Mouse (Mus musculus): Measurements from ENCODE around the gene Htr1d. TPM values are rescaled to one million over a fixed set of nuclear protein-coding genes. Genes with fewer than 3 reads are reported as not detected.

Gene Htr1d
- total and polyA plus RNA-seq, 3 experiments = not detected

GRCm38 (mm10) chr4:136418962-136419361 is 4.4 kb upstream of the Htr1d start:
- TF ChIP-seq TBP (IDR thresholded peaks at IDR 0.05; ENCODE audit: low read depth, low read length) (no peak), EP300 (IDR thresholded peaks at IDR 0.05; ENCODE audit: low read depth in 1 of 2, low read length in 2 of 2) (no peak), RCOR1 (IDR thresholded peaks at IDR 0.05; ENCODE audit: low read depth, low read length) (no peak), MXI1 (IDR thresholded peaks at IDR 0.05; ENCODE audit: low read depth, low read length) (no peak), JUND (IDR thresholded peaks at IDR 0.05; ENCODE audit: low read depth, low read length) (no peak), ETS1 (IDR thresholded peaks at IDR 0.05; ENCODE audit: low read depth, low read length) (no peak), NRF1 (IDR thresholded peaks at IDR 0.05; ENCODE audit: insufficient read depth, low read depth, low read length, poor library complexity, severe bottlenecking) (no peak), ZNF384 (IDR thresholded peaks at IDR 0.05; ENCODE audit: low read depth, low read length) (no peak), GABPA (IDR thresholded peaks at IDR 0.05; ENCODE audit: low read depth, low read length) (no peak), TCF12 (IDR thresholded peaks at IDR 0.05; ENCODE audit: low read depth, low read length) (no peak), ZKSCAN1 (IDR thresholded peaks at IDR 0.05; ENCODE audit: low read depth, low read length) (no peak), POLR2AphosphoS5 (IDR thresholded peaks at IDR 0.05; ENCODE audit: borderline replicate concordance, low read depth, low read length) (no peak), MAFK (IDR thresholded peaks at IDR 0.05; ENCODE audit: borderline replicate concordance, low read depth, low read length) (no peak), MYC (IDR thresholded peaks at IDR 0.05; ENCODE audit: low read depth, low read length) (no peak)
- Histone ChIP-seq H3K36me3 (ENCODE audit: control insufficient read depth in 1 of 2, insufficient read depth in 2 of 2, low read length in 2 of 2) (no peaks in the 10 kb centered on the region), H3K4me3 (ENCODE audit: control insufficient read depth in 1 of 2, insufficient read depth in 1 of 2, low read depth in 2 of 2, low read length in 2 of 2) (no peak overlapping the region), H3K27ac (ENCODE audit: control insufficient read depth, low read depth, low read length) (no peak overlapping the region), H3K4me1 (ENCODE audit: control insufficient read depth in 1 of 2, insufficient read depth in 2 of 2, low read length in 2 of 2) (no peaks in the 10 kb centered on the region), H3K9me3 (replicated peaks; ENCODE audit: insufficient read depth, low read length) (no peaks in the 10 kb centered on the region), H3K79me2 (ENCODE audit: control insufficient read depth, insufficient read depth, low read length, poor library complexity) (no peaks in the 10 kb centered on the region), H3K27me3 (ENCODE audit: control insufficient read depth in 1 of 2, insufficient read depth in 2 of 2, low read length in 2 of 2) (peaks cover 0 to 2% of the 10 kb centered on the region in 2 experiments; a peak in 1 of 4 replicates), H3K9ac (ENCODE audit: control insufficient read depth, low read depth, low read length, poor library complexity, severe bottlenecking) (no peak overlapping the region)
- DNase-seq (ENCODE audit: low read depth, low spot score) = no peak

DNA sequence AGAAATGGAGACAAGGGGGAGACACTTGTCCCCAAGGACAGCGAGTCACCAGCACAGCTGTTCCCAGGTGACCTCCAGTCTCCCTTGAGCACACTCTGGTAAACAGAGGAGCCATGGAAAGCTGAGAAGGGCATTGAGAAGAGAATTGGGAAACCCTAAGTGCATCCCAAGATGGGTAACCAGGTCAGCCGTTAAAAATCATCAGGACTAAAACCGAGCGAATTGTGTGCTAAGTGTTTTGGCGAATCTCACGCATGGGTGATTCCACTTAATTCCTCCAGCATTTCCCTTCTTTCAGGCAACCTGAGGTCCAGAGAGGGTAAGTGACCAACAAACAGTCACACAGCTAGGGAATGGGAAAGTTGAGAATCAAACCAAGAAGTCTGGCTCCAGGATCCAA is 3.9 kb upstream of the Htr1d start:
- no peak for DNase-seq (ENCODE audit: low read depth, low spot score)
- peaks cover 0 to 2% of the 10 kb centered on the region in 2 experiments; a peak in 1 of 4 replicates for H3K27me3 ChIP-seq (ENCODE audit: control insufficient read depth in 1 of 2, insufficient read depth in 2 of 2, low read length in 2 of 2)
- TF ChIP-seq ZC3H11A (IDR thresholded peaks at IDR 0.05; ENCODE audit: low read depth, low read length) = no peak
- no peak for TF ChIP-seq CHD2 (IDR thresholded peaks at IDR 0.05; ENCODE audit: low read length)
- TF ChIP-seq EP300 (IDR thresholded peaks at IDR 0.05; ENCODE audit: low read depth in 1 of 2, low read length in 2 of 2) = no peak
- TF ChIP-seq ETS1 (IDR thresholded peaks at IDR 0.05; ENCODE audit: low read depth, low read length) = no peak
- TF ChIP-seq TBP (IDR thresholded peaks at IDR 0.05; ENCODE audit: low read depth, low read length) = no peak
- no peak for TF ChIP-seq SMC3 (IDR thresholded peaks at IDR 0.05; ENCODE audit: low read depth, low read length)
- TF ChIP-seq USF2 (IDR thresholded peaks at IDR 0.05; ENCODE audit: borderline replicate concordance in 1 of 2, insufficient read depth in 1 of 2, low read depth in 1 of 2, low read length in 2 of 2) = no peak
- TF ChIP-seq MEF2A (IDR thresholded peaks at IDR 0.05; ENCODE audit: extremely low read depth, insufficient replicate concordance, low read depth, low read length, poor library complexity, severe bottlenecking) = no peak
- TF ChIP-seq CTCF (IDR thresholded peaks at IDR 0.05 in 2 of 3, conservative IDR thresholded peaks at IDR 0.05 in 1 of 3; ENCODE audit: control insufficient read depth in 1 of 3, insufficient read depth in 1 of 3, low read depth in 2 of 3, low read length in 3 of 3, poor library complexity in 1 of 3, severe bottlenecking in 1 of 3) = no peak
- TF ChIP-seq GABPA (IDR thresholded peaks at IDR 0.05; ENCODE audit: low read depth, low read length) = no peak
- no peak for TF ChIP-seq RCOR1 (IDR thresholded peaks at IDR 0.05; ENCODE audit: low read depth, low read length)
- TF ChIP-seq MAZ (IDR thresholded peaks at IDR 0.05; ENCODE audit: low read depth, low read length) = no peak
- TF ChIP-seq KAT2A (conservative IDR thresholded peaks at IDR 0.05; ENCODE audit: low read depth, low read length) = no peak
- no peak for TF ChIP-seq MYB (IDR thresholded peaks at IDR 0.05; ENCODE audit: low read depth, low read length)
- TF ChIP-seq MYC (IDR thresholded peaks at IDR 0.05; ENCODE audit: low read depth, low read length) = no peak
- TF ChIP-seq MAFK (IDR thresholded peaks at IDR 0.05; ENCODE audit: borderline replicate concordance, low read depth, low read length) = no peak
- no peak for TF ChIP-seq MAX (IDR thresholded peaks at IDR 0.05; ENCODE audit: low read length)
- no peak for TF ChIP-seq NELFE (IDR thresholded peaks at IDR 0.05; ENCODE audit: low read depth, low read length)
- H3K9ac ChIP-seq (ENCODE audit: control insufficient read depth, low read depth, low read length, poor library complexity, severe bottlenecking) = no peak overlapping the region
- no peak overlapping the region for H3K4me3 ChIP-seq (ENCODE audit: control insufficient read depth in 1 of 2, insufficient read depth in 1 of 2, low read depth in 2 of 2, low read length in 2 of 2)
- H3K4me1 ChIP-seq (ENCODE audit: control insufficient read depth in 1 of 2, insufficient read depth in 2 of 2, low read length in 2 of 2) = no peaks in the 10 kb centered on the region
- no peaks in the 10 kb centered on the region for H3K36me3 ChIP-seq (ENCODE audit: control insufficient read depth in 1 of 2, insufficient read depth in 2 of 2, low read length in 2 of 2)
- no peak overlapping the region for H3K27ac ChIP-seq (ENCODE audit: control insufficient read depth, low read depth, low read length)
- H3K9me3 ChIP-seq (replicated peaks; ENCODE audit: insufficient read depth, low read length) = no peaks in the 10 kb centered on the region
- H3K79me2 ChIP-seq (ENCODE audit: control insufficient read depth, insufficient read depth, low read length, poor library complexity) = no peaks in the 10 kb centered on the region
